Mouse (Mus musculus) brain, embryonic 14.5 days (tissue): ENCODE results near the gene Sik3.

ENCODE experiments used
- CTCF ChIP-seq: fragments of 200-500 bp; IDR thresholded peaks from 2 replicates; pipeline ENCODE4 v1.5.1; 2012; ENCODE audit warnings: inconsistent platforms, mild to moderate bottlenecking, moderate library complexity, borderline replicate concordance; ENCODE audit not compliant: insufficient read depth, insufficient read length; ENCODE audit errors: extremely low read depth
- POLR2A ChIP-seq: fragments of 200-500 bp; IDR thresholded peaks from 2 replicates; pipeline ENCODE4 v1.6.1; 2012; ENCODE audit warnings: mild to moderate bottlenecking, inconsistent platforms, borderline replicate concordance; ENCODE audit not compliant: poor library complexity, insufficient read depth, insufficient read length, severe bottlenecking; ENCODE audit errors: extremely low read depth

DNA sequence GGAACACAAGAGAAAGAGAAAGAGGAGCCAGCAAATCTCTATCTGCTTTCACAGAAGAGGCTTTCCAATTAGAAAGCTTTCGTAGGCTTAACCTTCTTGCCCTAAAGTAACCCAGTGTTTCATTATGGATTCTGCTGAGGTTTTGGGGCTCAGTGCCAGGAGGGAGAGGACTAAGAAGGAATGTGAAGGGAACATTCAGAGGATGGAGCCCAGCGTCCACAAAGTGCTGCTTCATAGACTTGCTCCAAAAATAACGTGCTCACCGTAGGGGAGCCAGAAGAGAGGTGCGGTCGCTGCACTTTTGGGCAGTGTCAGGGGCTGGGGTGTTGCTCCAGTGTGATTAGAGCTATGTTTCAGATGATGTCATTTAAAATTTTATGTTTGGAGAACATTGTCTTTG lies 19.6 kb downstream of the Sik3 start:
- TF ChIP-seq CTCF = no peak
- TF ChIP-seq POLR2A = no peak
